Mouse (Mus musculus) kidney, embryonic 15.5 days (tissue): ENCODE results near the gene Mrpl4. TPM values are rescaled to one million over a fixed set of nuclear protein-coding genes. Genes with fewer than 3 reads are reported as not detected.
A peak's percentile ranks its signal among the peaks of the same experiment; 100 is the strongest.

ENCODE experiments used
- ATAC-seq: fragments of 200-750 bp; cut with Nextera tagmentation; replicated peaks from 2 replicates; pipeline ENCODE4 v1.8.0; 2017; ENCODE audit warnings: moderate TSS enrichment; ENCODE audit not compliant: low FRiP score
- H3K27ac ChIP-seq: fragments of 300-500 bp; sonication (generic); 2 replicates; pipeline ENCODE4 v1.5.1; 2015; ENCODE audit warnings: mild to moderate bottlenecking, inconsistent platforms
- H3K27me3 ChIP-seq: fragments of 300-500 bp; sonication (generic); 2 replicates; pipeline ENCODE4 v1.6.1; 2015; ENCODE audit warnings: inconsistent platforms
- H3K36me3 ChIP-seq: fragments of 300-500 bp; sonication (generic); 2 replicates; pipeline ENCODE4 v1.6.1; 2015; ENCODE audit warnings: inconsistent platforms
- H3K4me1 ChIP-seq: fragments of 300-500 bp; sonication (generic); 2 replicates; pipeline ENCODE4 v1.6.1; 2015; ENCODE audit warnings: inconsistent platforms
- H3K4me2 ChIP-seq: fragments of 300-500 bp; sonication (generic); 2 replicates; pipeline ENCODE4 v1.6.1; 2015; ENCODE audit warnings: moderate library complexity, mild to moderate bottlenecking, inconsistent platforms
- H3K4me3 ChIP-seq: fragments of 300-500 bp; sonication (generic); replicated peaks from 2 replicates; pipeline ENCODE4 v1.5.1; 2015; ENCODE audit warnings: mild to moderate bottlenecking, inconsistent platforms
- H3K9ac ChIP-seq: fragments of 300-500 bp; sonication (generic); 2 replicates; pipeline ENCODE4 v1.6.1; 2015; ENCODE audit warnings: mild to moderate bottlenecking, inconsistent platforms
- H3K9me3 ChIP-seq: fragments of 300-500 bp; sonication (generic); replicated peaks from 2 replicates; pipeline ENCODE4 v1.6.1; 2016; ENCODE audit warnings: inconsistent platforms
- WGBS: fragments of 180-500 bp; shearing (Covaris S2); methylation state at CpG from one replicate; pipeline ENCODE4 v1.1.7; 2015; ENCODE audit warnings: mixed read lengths; 5-methylcytosine and 5-hydroxymethylcytosine counted together
- polyA plus RNA-seq: library from polyadenylated mRNA; unstranded; fragments of >200 nt; fragmentation: Nextera tagmentation; extraction: Ambion mirVana; gene quantifications from 2 replicates; pipeline ENCODE4 v1.2.1, GENCODE M21; 2015

Gene Mrpl4
- polyA plus RNA-seq, 1 experiment from 2014 or later = 143 TPM

DNA sequence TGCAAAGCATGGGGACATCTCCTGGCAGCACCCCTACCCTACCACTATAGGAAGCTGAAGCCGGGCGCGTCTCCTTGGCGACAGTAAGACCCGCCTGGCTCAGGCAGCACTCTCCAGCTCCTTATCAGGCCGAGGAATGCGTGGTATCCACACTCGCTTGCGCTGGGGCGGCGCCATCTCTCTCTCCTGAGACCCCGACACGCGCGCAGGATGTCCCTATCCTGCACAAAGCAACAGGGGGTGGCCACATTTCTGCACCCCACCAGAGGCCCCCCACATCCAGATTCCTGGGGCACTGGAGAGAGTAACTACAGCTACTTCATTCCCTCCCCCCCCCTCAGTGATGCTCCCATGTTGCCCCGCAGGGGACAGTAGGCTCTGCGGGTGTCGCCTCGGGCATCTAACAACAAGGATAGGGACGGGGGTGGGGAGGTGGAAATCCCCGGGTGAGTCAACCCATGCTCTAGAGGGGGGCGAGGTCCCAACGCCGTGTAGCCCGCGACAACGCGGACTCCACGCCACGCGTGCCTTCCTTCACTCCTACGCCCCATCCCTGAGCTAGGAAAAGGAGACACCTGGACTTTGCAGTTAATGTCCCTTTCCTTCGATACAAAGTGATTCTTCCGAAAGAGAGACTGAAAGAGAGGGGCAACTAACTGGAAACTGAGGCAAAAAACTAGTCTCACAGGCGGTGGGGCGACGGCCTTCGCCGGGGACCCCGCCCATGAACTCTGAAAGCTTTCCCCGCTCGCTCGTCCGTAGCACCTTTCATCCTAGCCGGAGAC, 26.9 kb upstream of the Mrpl4 start:
- Histone ChIP-seq H3K9ac (peak overlapping the region; percentile 90), H3K27ac (peak overlapping the region; percentile 96), H3K4me2 (peak overlapping the region; percentile 91), H3K36me3 (0 out of 2 replicates have a peak, but pooled peaks cover 3% of the 10 kb centered on the region), H3K27me3 (no peaks in the 10 kb centered on the region), H3K4me1 (peaks cover 60% of the 10 kb centered on the region), H3K9me3 (no peaks in the 10 kb centered on the region), H3K4me3 (peak overlapping the region; percentile 88)
- WGBS = under 1% methylated on average over 45 of the region's 45 CpGs
- 0 out of 2 replicates have a peak, but pooled peaks have one; percentile 5 for ATAC-seq

GRCm38 (mm10) chr9:20976216-20976960, 26.1 kb upstream of the Mrpl4 start, which contains the start of gene S1pr2:
TSS of gene S1pr2 (minus strand) at chr9:20976781.
- peak within 1 kb of the TSS; percentile 96 for H3K27ac ChIP-seq
- no peaks in the 10 kb centered on the region for H3K27me3 ChIP-seq
- peak within 1 kb of the TSS; percentile 91 for H3K4me2 ChIP-seq
- peak within 1 kb of the TSS; percentile 90 for H3K9ac ChIP-seq
- under 1% methylated on average over 47 of the region's 47 CpGs for WGBS
- peaks cover 56% of the 10 kb centered on the region for H3K4me1 ChIP-seq
- H3K36me3 ChIP-seq = no peaks in the 10 kb centered on the region
- H3K4me3 ChIP-seq = peak within 1 kb of the TSS; percentile 88
- no peaks in the 10 kb centered on the region for H3K9me3 ChIP-seq
- ATAC-seq = peak; percentile 70

DNA sequence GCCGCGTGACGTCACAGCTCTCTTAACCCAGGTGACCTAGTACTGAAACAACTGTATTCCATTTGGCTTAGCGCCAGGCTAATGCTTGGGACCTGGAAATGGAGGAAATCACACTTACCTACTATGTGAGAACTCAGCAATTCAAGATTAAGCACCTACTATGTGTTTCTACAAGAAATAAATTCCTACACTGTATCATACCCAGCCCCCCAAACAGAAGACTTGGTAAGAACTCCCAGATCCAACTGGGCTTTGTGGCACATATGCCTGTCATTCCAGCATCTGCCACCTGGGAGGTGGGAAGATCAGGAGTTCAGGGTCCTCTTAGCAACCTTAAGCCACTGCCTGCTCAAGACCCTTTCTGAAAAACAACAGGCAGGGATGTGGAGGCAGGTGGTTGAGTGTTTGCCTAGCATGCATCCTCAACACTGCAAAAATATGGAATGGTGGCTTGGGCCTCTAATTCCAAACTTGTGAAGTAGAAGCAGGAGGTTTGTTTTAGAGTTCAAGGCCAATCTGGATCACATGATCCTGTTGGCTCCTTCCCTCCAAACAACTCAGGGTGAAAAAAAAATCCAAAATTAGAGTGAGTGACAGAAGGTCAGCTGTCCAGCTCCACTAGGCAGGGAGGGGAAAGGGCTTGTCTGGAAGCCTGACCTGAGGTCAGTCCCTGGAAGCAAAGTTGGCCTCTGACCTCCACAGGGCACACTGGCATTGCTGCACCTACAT, 25.4 kb upstream of the Mrpl4 start:
- no peaks in the 10 kb centered on the region for H3K9me3 ChIP-seq
- peak overlapping the region; percentile 88 for H3K4me3 ChIP-seq
- no peaks in the 10 kb centered on the region for H3K36me3 ChIP-seq
- 1% methylated on average over 4 of the region's 4 CpGs for WGBS
- no peak for ATAC-seq
- H3K27ac ChIP-seq = peak overlapping the region; percentile 96
- H3K4me2 ChIP-seq = peak overlapping the region; percentile 91
- no peaks in the 10 kb centered on the region for H3K27me3 ChIP-seq
- peaks cover 48% of the 10 kb centered on the region for H3K4me1 ChIP-seq
- H3K9ac ChIP-seq = 0 out of 2 replicates have a peak overlapping the region, but pooled peaks have one; percentile 90

- no peaks in the 10 kb centered on the region for H3K9me3 ChIP-seq
- no peak overlapping the region for H3K4me3 ChIP-seq
- H3K27ac ChIP-seq = peak overlapping the region; percentile 65
- peaks cover 45% of the 10 kb centered on the region for H3K4me1 ChIP-seq
- H3K4me2 ChIP-seq = no peak overlapping the region
- H3K9ac ChIP-seq = no peak overlapping the region
- 64% methylated on average over 10 of the region's 10 CpGs for WGBS
- ATAC-seq = no peak
- H3K36me3 ChIP-seq = no peaks in the 10 kb centered on the region
- H3K27me3 ChIP-seq = no peaks in the 10 kb centered on the region
Measured at GRCm38 (mm10) chr9:20978409-20979095, 24.0 kb upstream of the Mrpl4 start.

GRCm38 (mm10) chr9:20979181-20979580, 23.4 kb upstream of the Mrpl4 start:
- no peak for ATAC-seq
- H3K4me1 ChIP-seq = peaks cover 41% of the 10 kb centered on the region
- WGBS = 49% methylated on average over 5 of the region's 5 CpGs

GRCm38 (mm10) chr9:20979769-20980168, 22.8 kb upstream of the Mrpl4 start:
- no peaks in the 10 kb centered on the region for H3K27me3 ChIP-seq
- H3K4me2 ChIP-seq = no peak overlapping the region
- H3K9me3 ChIP-seq = no peaks in the 10 kb centered on the region
- no peaks in the 10 kb centered on the region for H3K36me3 ChIP-seq
- ATAC-seq = no peak
- H3K9ac ChIP-seq = no peak overlapping the region
- peaks cover 36% of the 10 kb centered on the region for H3K4me1 ChIP-seq
- no peak overlapping the region for H3K27ac ChIP-seq
- 82% methylated on average over 7 of the region's 7 CpGs for WGBS
- no peak overlapping the region for H3K4me3 ChIP-seq

More at GRCm38 (mm10) chr9:20979181-20979580, 23.4 kb upstream of the Mrpl4 start:
- H3K27ac ChIP-seq = peak overlapping the region; percentile 65; the same call in 1 of the 2 replicates
- no peaks in the 10 kb centered on the region for H3K27me3 ChIP-seq
- H3K9ac ChIP-seq = no peak overlapping the region
- no peak overlapping the region for H3K4me3 ChIP-seq
- no peak overlapping the region for H3K4me2 ChIP-seq
- no peaks in the 10 kb centered on the region for H3K9me3 ChIP-seq
- H3K36me3 ChIP-seq = no peaks in the 10 kb centered on the region

DNA sequence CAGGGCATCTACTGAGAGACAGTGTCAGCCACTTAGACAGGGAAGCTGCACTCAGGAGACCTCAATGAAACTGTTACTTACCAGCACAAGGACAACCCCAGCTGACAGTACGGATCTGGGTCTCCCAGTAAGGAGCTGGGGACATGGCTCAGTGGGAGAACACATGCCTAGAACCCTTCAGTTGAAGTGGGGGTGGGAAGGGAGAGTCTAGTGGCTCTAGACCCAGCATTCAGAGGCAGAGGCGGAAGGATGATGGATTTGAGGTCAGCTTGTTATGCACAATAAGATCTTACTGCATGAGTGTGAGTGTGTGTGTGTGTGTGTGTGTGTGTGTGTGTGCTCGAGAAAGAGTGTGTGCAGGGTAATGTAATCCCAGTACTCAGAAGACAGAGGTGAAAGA, 20.4 kb upstream of the Mrpl4 start:
- no peaks in the 10 kb centered on the region for H3K36me3 ChIP-seq
- H3K4me1 ChIP-seq = peaks cover 18% of the 10 kb centered on the region
- H3K9ac ChIP-seq = no peak overlapping the region
- ATAC-seq = no peak
- no peak overlapping the region for H3K4me3 ChIP-seq
- no peaks in the 10 kb centered on the region for H3K9me3 ChIP-seq
- no peak overlapping the region for H3K27ac ChIP-seq
- H3K27me3 ChIP-seq = no peaks in the 10 kb centered on the region
- no peak overlapping the region for H3K4me2 ChIP-seq
- 70% methylated on average over 3 of the region's 3 CpGs for WGBS

GRCm38 (mm10) chr9:20983169-20983568, 19.4 kb upstream of the Mrpl4 start:
- no peaks in the 10 kb centered on the region for H3K36me3 ChIP-seq
- H3K4me1 ChIP-seq = peaks cover 24% of the 10 kb centered on the region
- ATAC-seq = no peak
- H3K27ac ChIP-seq = 0 out of 2 replicates have a peak overlapping the region, but pooled peaks have one; percentile 34
- H3K9me3 ChIP-seq = no peaks in the 10 kb centered on the region
- no peak overlapping the region for H3K4me2 ChIP-seq
- H3K9ac ChIP-seq = no peak overlapping the region
- 26% methylated on average over 5 of the region's 5 CpGs for WGBS
- no peak overlapping the region for H3K4me3 ChIP-seq
- no peaks in the 10 kb centered on the region for H3K27me3 ChIP-seq

GRCm38 (mm10) chr9:20986952-20987686, 15.4 kb upstream of the Mrpl4 start:
- peak; percentile 48; the same call in 1 of the 2 replicates for ATAC-seq
- peak overlapping the region; percentile 33 for H3K27ac ChIP-seq

DNA sequence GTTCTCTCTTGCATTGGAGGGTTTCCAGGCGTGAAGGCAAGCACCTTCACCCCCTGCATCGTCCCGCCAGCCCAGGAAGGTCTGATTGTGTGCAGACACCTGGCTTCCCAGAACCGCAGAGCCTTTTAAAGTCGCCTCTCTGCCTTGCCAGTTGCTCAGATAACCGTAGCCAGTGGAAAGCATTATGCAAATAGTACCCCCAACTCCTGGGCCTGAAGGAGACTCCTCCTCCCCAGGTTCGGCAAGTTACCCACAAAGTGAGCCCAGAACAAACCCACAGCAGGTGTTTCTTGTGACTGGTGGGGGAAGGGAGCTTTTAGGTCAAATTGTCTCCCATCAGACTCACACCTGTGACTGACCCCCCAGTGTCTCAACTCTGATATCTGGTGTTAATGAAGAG, 14.6 kb upstream of the Mrpl4 start:
- no peak for ATAC-seq
- peaks cover 23% of the 10 kb centered on the region for H3K4me1 ChIP-seq
- H3K27me3 ChIP-seq = no peaks in the 10 kb centered on the region
- no peak overlapping the region for H3K4me2 ChIP-seq
- H3K9me3 ChIP-seq = no peaks in the 10 kb centered on the region
- no peak overlapping the region for H3K4me3 ChIP-seq
- 24% methylated on average over 7 of the region's 7 CpGs for WGBS
- H3K36me3 ChIP-seq = no peaks in the 10 kb centered on the region
- H3K27ac ChIP-seq = peak overlapping the region; percentile 33; the same call in 1 of the 2 replicates
- no peak overlapping the region for H3K9ac ChIP-seq

More at GRCm38 (mm10) chr9:20986952-20987686, 15.4 kb upstream of the Mrpl4 start:
- H3K9me3 ChIP-seq = no peaks in the 10 kb centered on the region
- H3K9ac ChIP-seq = no peak overlapping the region
- H3K27me3 ChIP-seq = no peaks in the 10 kb centered on the region
- H3K4me2 ChIP-seq = no peak overlapping the region
- H3K4me3 ChIP-seq = no peak overlapping the region
- 56% methylated on average over 15 of the region's 15 CpGs for WGBS
- no peaks in the 10 kb centered on the region for H3K36me3 ChIP-seq
- peaks cover 28% of the 10 kb centered on the region for H3K4me1 ChIP-seq
